In the genomic region with DNA sequence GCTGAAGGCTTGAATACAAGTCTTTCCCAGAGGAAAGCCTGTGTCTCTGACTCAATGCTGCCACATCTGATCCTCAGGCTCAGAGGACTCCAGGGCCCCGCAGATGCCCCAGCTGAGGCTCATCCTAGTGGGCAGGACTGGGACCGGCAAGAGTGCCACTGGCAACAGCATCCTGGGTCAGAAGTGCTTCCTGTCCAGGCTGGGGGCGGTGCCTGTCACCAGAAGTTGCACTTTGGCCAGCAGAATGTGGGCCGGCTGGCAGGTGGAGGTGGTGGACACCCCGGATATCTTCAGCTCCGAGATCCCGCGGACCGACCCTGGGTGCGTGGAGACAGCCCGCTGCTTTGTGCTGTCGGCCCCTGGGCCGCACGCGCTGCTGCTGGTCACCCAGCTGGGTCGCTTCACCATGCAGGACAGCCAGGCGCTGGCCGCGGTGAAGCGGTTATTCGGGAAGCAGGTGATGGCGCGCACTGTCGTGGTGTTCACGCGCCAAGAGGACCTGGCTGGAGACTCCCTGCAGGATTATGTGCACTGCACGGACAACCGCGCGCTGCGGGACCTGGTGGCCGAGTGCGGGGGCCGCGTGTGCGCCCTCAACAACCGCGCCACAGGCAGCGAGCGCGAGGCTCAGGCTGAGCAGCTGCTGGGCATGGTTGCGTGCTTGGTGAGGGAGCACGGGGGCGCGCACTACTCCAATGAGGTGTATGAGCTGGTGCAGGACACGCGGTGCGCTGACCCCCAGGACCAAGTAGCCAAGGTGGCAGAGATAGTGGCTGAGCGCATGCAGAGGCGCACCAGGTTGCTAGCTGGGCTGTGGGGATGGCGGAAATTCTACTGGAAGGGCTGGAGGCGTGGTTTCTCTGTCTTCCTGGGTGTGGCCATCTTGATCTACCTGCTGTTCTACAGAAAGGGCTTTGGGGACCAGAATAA, we compare ENCODE assay signal across 8 mouse cellular contexts. TPM values are rescaled to one million over a fixed set of nuclear protein-coding genes. Genes with fewer than 3 reads are reported as not detected.
DNase-seq lines count a peak whose midpoint lies in the region; ATAC-seq lines count a peak whose summit lies in the region.

No protein-coding gene starts in this region.

- peak; percentile 31 for DNase-seq in cerebellum, postnatal 10 days
- DNase-seq in cerebellum, adult 11-12 months: no peak
- DNase-seq in urinary bladder, postnatal 25 days (ENCODE audit: low spot score): peak; percentile 6
- no peak for DNase-seq in urinary bladder, postnatal 4 days (ENCODE audit: low spot score in 2 of 2)
- DNase-seq in right cerebral cortex, postnatal 25 days: peak; percentile 16
- no peak for DNase-seq in cerebellum, postnatal 25 days

- no peaks in the 10 kb centered on the region for H3K27me3 ChIP-seq in intestine, embryonic 16.5 days (replicated peaks; ENCODE audit: control insufficient read depth, insufficient read depth, low read length)
- 0 out of 2 replicates have a peak, but pooled peaks cover 3% of the 10 kb centered on the region for H3K27me3 ChIP-seq in liver, embryonic 15.5 days

- H3K4me1 ChIP-seq in intestine, embryonic 16.5 days (ENCODE audit: control insufficient read depth, insufficient read depth, low read length): peaks cover 15% of the 10 kb centered on the region
- peaks cover 29% of the 10 kb centered on the region for H3K4me1 ChIP-seq in liver, embryonic 15.5 days (replicated peaks)

- 5% methylated on average over 52 of the region's 52 CpGs for WGBS in intestine, embryonic 16.5 days
- WGBS in liver, embryonic 15.5 days (ENCODE audit: insufficient replicate concordance): 60% methylated on average over 52 of the region's 52 CpGs

- H3K9ac ChIP-seq in intestine, embryonic 16.5 days (ENCODE audit: low read depth, low read length): peak overlapping the region; percentile 74
- no peak overlapping the region for H3K9ac ChIP-seq in liver, embryonic 15.5 days

- H3K4me2 ChIP-seq in intestine, embryonic 16.5 days (ENCODE audit: low read depth, low read length): peak overlapping the region; percentile 65
- peak overlapping the region; percentile 57 for H3K4me2 ChIP-seq in liver, embryonic 15.5 days

- H3K4me3 ChIP-seq in intestine, embryonic 16.5 days (ENCODE audit: low read length): peak overlapping the region; percentile 54
- H3K4me3 ChIP-seq in liver, embryonic 15.5 days (replicated peaks): peak overlapping the region; percentile 50

- no peaks in the 10 kb centered on the region for H3K36me3 ChIP-seq in intestine, embryonic 16.5 days (ENCODE audit: control insufficient read depth, insufficient read depth, low read length)
- H3K36me3 ChIP-seq in liver, embryonic 15.5 days (replicated peaks): no peaks in the 10 kb centered on the region

- ATAC-seq in intestine, embryonic 16.5 days: peak; percentile 74
- ATAC-seq in liver, embryonic 15.5 days (ENCODE audit: insufficient read depth): peak; percentile 56; the same call in 1 of the 2 replicates

- H3K27ac ChIP-seq in intestine, embryonic 16.5 days (ENCODE audit: low read length): peak overlapping the region; percentile 88
- peak overlapping the region; percentile 61 for H3K27ac ChIP-seq in liver, embryonic 15.5 days (replicated peaks)

- H3K9me3 ChIP-seq in intestine, embryonic 16.5 days (ENCODE audit: control insufficient read depth, low read length): no peaks in the 10 kb centered on the region
- H3K9me3 ChIP-seq in liver, embryonic 15.5 days (replicated peaks): no peaks in the 10 kb centered on the region

RNA-seq across cellular contexts. Expression of a gene that starts 3.3 kb away (rescaled TPM):
- polyA plus RNA-seq in intestine, embryonic 16.5 days (2015; fragmentation: Nextera tagmentation; extraction: Ambion mirVana): 9.7 and 13.8 TPM in 2 replicates
- 2.7 and 3.1 TPM in 2 replicates for polyA plus RNA-seq in liver, embryonic 15.5 days (2015; fragmentation: Nextera tagmentation; extraction: Ambion mirVana)

RNA-seq across cellular contexts. Expression of a gene that starts 3.8 kb away (rescaled TPM):
- polyA plus RNA-seq in intestine, embryonic 16.5 days (2015; fragmentation: Nextera tagmentation; extraction: Ambion mirVana): 36.2 and 39.1 TPM in 2 replicates
- 5.4 and 6.8 TPM in 2 replicates for polyA plus RNA-seq in liver, embryonic 15.5 days (2015; fragmentation: Nextera tagmentation; extraction: Ambion mirVana)

RNA-seq across cellular contexts. Expression of a gene that starts 24.3 kb away (rescaled TPM):
- polyA plus RNA-seq in intestine, embryonic 16.5 days (2015; fragmentation: Nextera tagmentation; extraction: Ambion mirVana): 0.28 and 0.34 TPM in 2 replicates
- 0.07 TPM in 1 of 2 replicates, not detected in the other for polyA plus RNA-seq in liver, embryonic 15.5 days (2015; fragmentation: Nextera tagmentation; extraction: Ambion mirVana)

RNA-seq across cellular contexts. Expression of a gene that starts 24.3 kb away (rescaled TPM):
- 3.2 and 9.2 TPM in 2 replicates for polyA plus RNA-seq in intestine, embryonic 16.5 days (2015; fragmentation: Nextera tagmentation; extraction: Ambion mirVana)
- 0.97 TPM in 1 of 2 replicates, not detected in the other for polyA plus RNA-seq in liver, embryonic 15.5 days (2015; fragmentation: Nextera tagmentation; extraction: Ambion mirVana)

RNA-seq across cellular contexts. Expression of a gene that starts 28.0 kb away (rescaled TPM):
- polyA plus RNA-seq in intestine, embryonic 16.5 days (2015; fragmentation: Nextera tagmentation; extraction: Ambion mirVana): 0.37 and 0.43 TPM in 2 replicates
- polyA plus RNA-seq in liver, embryonic 15.5 days (2015; fragmentation: Nextera tagmentation; extraction: Ambion mirVana): 0.05 and 0.30 TPM in 2 replicates

Comparison
In these comparisons a context has a peak if more than half of its experiments do, and no peak if none do; other contexts are left out.
1. DNase-seq: peak in cerebellum, postnatal 10 days (2 of 2), urinary bladder, postnatal 25 days (single experiment) and right cerebral cortex, postnatal 25 days (single experiment); none in cerebellum, adult 11-12 months (single experiment), urinary bladder, postnatal 4 days (0 of 2) and cerebellum, postnatal 25 days (0 of 2).